Mouse (Mus musculus): ENCODE data around the gene Galnt6.

The Galnt6 gene

DNA sequence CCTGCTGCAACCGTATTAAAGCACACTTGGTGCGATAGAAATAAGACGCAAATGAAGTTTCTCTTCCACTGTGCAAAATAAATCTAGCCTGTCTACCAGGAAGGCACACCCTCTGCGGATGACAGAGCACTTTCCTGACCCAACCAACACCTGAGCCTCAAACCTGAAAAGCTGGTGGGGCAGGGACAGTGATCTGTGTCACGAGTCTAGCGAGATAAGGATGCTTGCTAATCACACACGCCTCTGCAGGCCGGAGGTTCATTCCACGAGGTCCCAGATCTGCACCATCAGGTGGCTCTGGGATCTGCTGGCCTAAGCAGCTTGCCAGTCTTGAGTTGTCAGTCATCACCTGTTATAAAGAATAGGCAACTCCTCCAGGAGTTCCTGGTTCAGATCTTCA, 77.6 kb downstream of the Galnt6 start:
- no peak for DNase-seq (ENCODE audit: low spot score)

DNA sequence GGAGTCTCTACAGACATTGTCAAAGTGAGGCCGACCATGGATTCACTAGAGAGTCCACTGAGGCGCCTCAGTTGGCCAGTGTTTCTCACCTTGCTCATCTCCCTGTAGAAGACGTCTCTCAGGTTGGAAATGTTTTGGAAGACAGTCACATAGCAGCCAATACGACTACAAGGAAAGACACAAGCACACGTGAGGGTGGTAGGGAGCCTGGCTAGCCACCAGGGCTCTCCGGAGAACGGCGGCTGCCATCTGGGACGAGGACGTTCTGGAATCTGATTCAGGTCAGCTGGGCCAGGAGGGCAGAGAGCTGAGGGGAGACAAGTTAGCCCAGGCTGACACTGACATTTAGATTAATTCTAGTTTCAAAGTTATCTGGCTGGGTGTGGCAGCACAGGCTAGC, 79.1 kb downstream of the Galnt6 start:
- DNase-seq (ENCODE audit: low spot score): no peak

DNA sequence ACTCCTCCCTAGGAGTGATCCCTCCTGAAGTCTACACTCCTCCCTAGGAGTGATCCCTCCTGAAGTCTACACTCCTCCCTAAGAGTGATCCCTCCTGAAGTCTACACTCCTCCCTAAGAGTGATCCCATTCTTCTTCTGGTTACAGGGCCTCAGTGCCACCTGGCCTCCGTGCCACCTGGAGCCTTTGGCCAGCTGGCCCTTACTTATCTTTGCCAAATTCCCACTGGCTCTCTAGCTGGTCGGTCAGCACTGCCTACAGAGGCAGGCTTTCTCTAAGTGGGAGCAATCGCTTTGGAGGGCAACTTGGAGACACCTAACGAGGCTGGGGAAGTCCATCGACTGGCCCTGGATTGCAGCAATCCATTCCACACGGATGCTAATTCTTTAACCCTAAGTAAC, 83.0 kb downstream of the Galnt6 start:
- no peak for DNase-seq (ENCODE audit: low spot score)

GRCm38 (mm10) chr15:100642451-100642850, 86.7 kb downstream of the Galnt6 start:
- no peak for DNase-seq (ENCODE audit: low spot score)

Data from lung, postnatal 25 days (tissue).